Mouse (Mus musculus) spleen, adult 2 months (tissue): ENCODE results near the gene 2310030G06Rik. TPM values are rescaled to one million over a fixed set of nuclear protein-coding genes. Genes with fewer than 3 reads are reported as not detected.

Source experiments
- DNase-seq, 2 experiments: peaks; one replicate each; pipeline versions ENCODE4 v3.0.0 to v3.0.0-alpha.2; 2012 to 2021; ENCODE audit warnings: low spot score in 2 of 2, low read depth in 1 of 2
- H3K27ac ChIP-seq: fragments of 200-500 bp; 2 replicates; pipeline ENCODE4 v1.5.1; 2012; ENCODE audit warnings: low read length, inconsistent platforms; ENCODE audit not compliant: insufficient read depth
- H3K27me3 ChIP-seq: fragments of 200-500 bp; 2 replicates; pipeline ENCODE4 v1.6.1; 2012; ENCODE audit warnings: mild to moderate bottlenecking, moderate library complexity, low read length, inconsistent platforms; ENCODE audit not compliant: control insufficient read depth, insufficient read depth
- H3K36me3 ChIP-seq: fragments of 200-500 bp; 2 replicates; pipeline ENCODE4 v1.6.1; 2012; ENCODE audit warnings: mild to moderate bottlenecking, low read length, inconsistent platforms; ENCODE audit not compliant: control insufficient read depth, insufficient read depth
- H3K4me1 ChIP-seq: fragments of 200-500 bp; 2 replicates; pipeline ENCODE4 v1.6.1; 2011; ENCODE audit warnings: inconsistent platforms; ENCODE audit not compliant: control insufficient read depth, insufficient read depth, insufficient read length
- H3K4me3 ChIP-seq: fragments of 200-500 bp; 2 replicates; pipeline ENCODE4 v1.5.1; 2011; ENCODE audit warnings: mild to moderate bottlenecking, inconsistent platforms; ENCODE audit not compliant: insufficient read depth, insufficient read length; ENCODE audit errors: extremely low read depth
- CTCF ChIP-seq: fragments of 200-500 bp; IDR thresholded peaks from 2 replicates; pipeline ENCODE4 v1.5.1; 2011; ENCODE audit warnings: mild to moderate bottlenecking, inconsistent platforms; ENCODE audit not compliant: insufficient read depth, insufficient read length, insufficient replicate concordance; ENCODE audit errors: extremely low read depth
- POLR2A ChIP-seq: fragments of 200-500 bp; IDR thresholded peaks from 2 replicates; pipeline ENCODE4 v1.6.1; 2011; ENCODE audit warnings: low read depth, low read length, inconsistent platforms
- WGBS: fragments of 180-500 bp; shearing (Covaris S2); methylation state at CpG from one replicate; pipeline ENCODE4 v1.1.7; 2018; 5-methylcytosine and 5-hydroxymethylcytosine counted together
- polyA plus RNA-seq: library from polyadenylated mRNA; depleted of rRNA; stranded (reverse); fragments of >200 nt; gene quantifications from 2 replicates; pipeline ENCODE4 v1.2.3, GENCODE M21; 2012

2310030G06Rik gene
- polyA plus RNA-seq, 1 experiment, result 0.71 TPM

DNA sequence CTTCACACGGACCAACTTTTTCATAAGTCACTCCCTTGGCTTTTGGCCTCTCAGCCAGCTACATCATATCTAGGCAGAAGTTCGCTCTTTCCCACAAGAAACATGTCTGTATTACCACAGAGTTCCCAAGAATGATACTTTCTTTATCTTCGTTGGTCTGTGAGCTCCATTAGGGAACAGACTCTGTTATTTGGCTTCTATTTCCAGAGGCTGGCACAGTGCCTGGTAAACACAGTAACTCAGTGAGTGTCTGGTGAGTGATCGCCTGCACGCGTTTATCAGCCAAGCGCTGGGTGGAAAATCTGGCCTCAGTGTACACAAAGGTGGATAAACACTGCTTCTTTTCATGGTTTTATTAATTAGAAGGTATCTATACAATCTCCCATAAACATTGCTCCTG, 22.9 kb downstream of the 2310030G06Rik start:
- WGBS, result 70% methylated on average over 7 of the region's 7 CpGs
- H3K4me3 ChIP-seq, result no peak overlapping the region
- H3K36me3 ChIP-seq, result no peaks in the 10 kb centered on the region
- peaks cover 8% of the 10 kb centered on the region for H3K4me1 ChIP-seq
- TF ChIP-seq POLR2A (no peak), CTCF (no peak)
- DNase-seq, result no peak
- peaks cover 3% of the 10 kb centered on the region; the same call in 1 of the 2 replicates for H3K27me3 ChIP-seq
- no peak overlapping the region for H3K27ac ChIP-seq

DNA sequence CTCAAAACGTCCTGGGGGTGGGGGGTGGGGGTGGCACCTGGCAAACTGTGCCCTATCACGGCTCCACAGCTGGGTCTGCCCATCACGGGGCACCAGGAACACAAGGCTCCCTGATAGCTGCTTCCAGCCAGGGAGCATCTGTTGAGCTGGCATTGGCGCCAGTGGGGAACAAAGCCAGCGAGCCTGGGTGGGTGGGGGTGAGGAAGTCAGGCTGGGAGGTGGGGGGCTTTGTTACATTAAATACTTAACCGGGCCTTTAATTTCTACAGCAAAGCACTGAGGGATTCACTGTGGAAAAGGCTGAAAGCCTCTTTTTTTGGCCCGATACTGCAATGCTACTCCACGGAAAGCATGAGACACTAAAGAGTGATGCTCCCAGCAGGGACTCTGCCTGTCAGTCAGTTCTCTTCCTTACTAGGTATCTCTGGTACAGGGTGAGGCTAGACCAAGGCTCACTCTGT, 23.9 kb downstream of the 2310030G06Rik start:
- no peaks in the 10 kb centered on the region for H3K27me3 ChIP-seq
- no peak overlapping the region for H3K4me3 ChIP-seq
- H3K36me3 ChIP-seq, result no peaks in the 10 kb centered on the region
- H3K4me1 ChIP-seq, result no peaks in the 10 kb centered on the region
- WGBS, result 63% methylated on average over 8 of the region's 8 CpGs
- TF ChIP-seq POLR2A (no peak), CTCF (no peak)
- DNase-seq, result no peak
- no peak overlapping the region for H3K27ac ChIP-seq

DNA sequence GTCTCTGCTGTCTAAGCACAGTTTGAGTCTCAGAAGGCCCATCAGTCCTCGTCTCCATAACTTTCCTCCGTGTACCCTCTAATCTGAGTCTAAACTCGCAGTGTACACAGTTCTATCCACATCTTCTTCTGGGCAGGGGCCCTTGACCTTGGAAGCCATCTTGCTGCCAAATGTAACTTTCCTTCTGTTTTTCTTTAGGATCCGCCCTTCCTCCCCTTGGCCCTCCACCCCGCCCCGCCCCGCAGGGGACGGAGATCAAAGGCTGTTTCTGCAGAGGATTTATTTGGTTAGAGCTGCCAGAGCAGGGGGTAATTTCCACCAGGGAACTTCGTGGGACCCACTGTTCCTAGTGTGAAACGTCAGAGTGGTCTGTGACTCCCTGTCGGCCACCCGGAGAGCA, 25.3 kb downstream of the 2310030G06Rik start:
- no peaks in the 10 kb centered on the region for H3K36me3 ChIP-seq
- 73% methylated on average over 12 of the region's 12 CpGs for WGBS
- H3K27ac ChIP-seq, result no peak overlapping the region
- H3K4me3 ChIP-seq, result no peak overlapping the region
- no peaks in the 10 kb centered on the region for H3K4me1 ChIP-seq
- no peak for DNase-seq
- TF ChIP-seq POLR2A, result no peak
- TF ChIP-seq CTCF, result no peak
- no peaks in the 10 kb centered on the region for H3K27me3 ChIP-seq

DNA sequence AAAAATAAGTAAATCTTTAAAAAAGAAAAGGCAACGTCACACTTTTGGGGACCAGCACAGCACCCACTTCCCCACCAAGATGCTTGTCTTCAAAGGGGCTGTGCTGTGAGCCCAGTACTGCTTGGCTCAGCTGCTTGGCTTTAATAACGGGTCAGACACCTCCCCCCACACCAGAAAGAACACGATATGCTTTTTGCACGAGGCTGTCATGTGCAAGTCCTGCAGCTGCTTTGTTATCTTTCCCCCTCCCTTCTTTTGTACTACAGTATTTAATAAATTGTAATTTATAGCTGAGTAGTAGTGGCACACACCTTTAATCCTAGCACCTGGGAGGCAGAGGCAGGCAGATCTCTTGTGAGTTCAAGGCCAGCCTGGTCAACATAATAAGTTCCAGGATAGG, 27.5 kb downstream of the 2310030G06Rik start:
- H3K27ac ChIP-seq, result no peak overlapping the region
- H3K36me3 ChIP-seq, result no peaks in the 10 kb centered on the region
- TF ChIP-seq POLR2A, result no peak
- H3K4me3 ChIP-seq, result no peak overlapping the region
- no peak for DNase-seq
- no peaks in the 10 kb centered on the region for H3K27me3 ChIP-seq
- H3K4me1 ChIP-seq, result no peaks in the 10 kb centered on the region
- 80% methylated on average over 4 of the region's 4 CpGs for WGBS

DNA sequence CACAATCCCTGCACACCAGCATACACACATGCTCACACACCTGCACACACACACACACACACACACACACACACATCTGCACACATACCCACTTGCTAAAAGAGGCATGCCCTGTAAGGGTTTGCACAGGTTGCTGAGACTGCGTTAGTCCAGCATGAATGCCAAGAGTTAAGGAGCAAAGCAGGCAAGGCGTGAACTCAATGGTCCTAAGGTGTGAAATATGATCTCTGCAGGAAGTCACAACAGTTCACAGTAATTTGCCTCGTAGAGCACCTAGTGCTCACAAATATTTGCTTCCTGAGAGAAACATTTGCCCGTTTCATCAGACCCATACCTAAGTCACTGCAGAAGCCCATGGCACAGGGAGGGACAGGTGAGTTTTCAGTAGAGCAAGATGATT, 32.1 kb downstream of the 2310030G06Rik start:
- no peaks in the 10 kb centered on the region for H3K36me3 ChIP-seq
- TF ChIP-seq POLR2A, result no peak
- TF ChIP-seq CTCF, result no peak
- H3K4me3 ChIP-seq, result no peak overlapping the region
- 43% methylated on average over 4 of the region's 4 CpGs for WGBS
- no peaks in the 10 kb centered on the region for H3K27me3 ChIP-seq
- H3K4me1 ChIP-seq, result no peaks in the 10 kb centered on the region
- no peak overlapping the region for H3K27ac ChIP-seq
- DNase-seq, result no peak

DNA sequence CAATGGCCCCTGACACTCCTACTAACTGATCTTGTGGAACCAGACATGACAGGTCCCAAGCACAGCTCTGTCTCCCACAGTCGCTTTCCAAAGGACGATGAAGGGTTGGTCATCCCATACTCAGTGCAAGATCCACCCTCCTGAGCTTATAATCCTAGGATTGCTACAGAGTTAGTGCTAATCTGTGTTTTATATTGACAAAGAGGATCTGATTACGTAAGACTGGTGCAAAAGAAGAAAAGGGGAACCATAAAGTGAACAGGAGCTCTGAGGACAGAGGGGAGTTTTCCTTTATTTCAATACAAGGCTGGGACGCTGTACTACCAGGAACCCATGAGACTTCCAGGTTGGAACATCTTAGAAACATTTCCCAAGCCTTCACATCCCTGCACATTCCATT, 35.0 kb downstream of the 2310030G06Rik start:
- H3K27me3 ChIP-seq, result no peaks in the 10 kb centered on the region
- H3K4me3 ChIP-seq, result no peak overlapping the region
- no peak overlapping the region for H3K27ac ChIP-seq
- no peak for TF ChIP-seq POLR2A
- no peak for TF ChIP-seq CTCF
- no peak for DNase-seq
- 58% methylated on average over 4 of the region's 4 CpGs for WGBS
- no peaks in the 10 kb centered on the region for H3K36me3 ChIP-seq
- no peaks in the 10 kb centered on the region for H3K4me1 ChIP-seq

DNA sequence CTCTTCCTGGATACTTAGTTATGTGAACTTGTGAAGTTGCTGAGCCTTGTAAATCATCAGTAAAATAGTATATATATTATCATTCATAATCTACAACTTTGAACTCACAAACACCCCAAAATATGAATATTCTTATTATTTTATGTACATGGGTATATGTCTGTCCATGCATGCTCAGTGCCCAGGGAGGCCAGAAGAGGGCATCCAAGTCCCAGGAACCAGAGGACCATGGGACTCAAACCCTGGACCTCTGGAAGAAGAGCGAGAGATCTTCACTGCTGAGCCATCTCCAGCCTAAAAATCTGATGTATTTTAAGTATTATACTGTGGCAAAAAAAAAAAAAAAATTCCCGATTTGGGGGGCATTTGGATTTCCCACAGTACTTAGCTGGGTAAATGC, 37.2 kb downstream of the 2310030G06Rik start:
- H3K27ac ChIP-seq, result no peak overlapping the region
- H3K4me3 ChIP-seq, result no peak overlapping the region
- WGBS, result 44% methylated on average over 2 of the region's 2 CpGs
- TF ChIP-seq CTCF (no peak), POLR2A (no peak)
- H3K27me3 ChIP-seq, result no peaks in the 10 kb centered on the region
- DNase-seq, result no peak
- no peaks in the 10 kb centered on the region for H3K36me3 ChIP-seq
- no peaks in the 10 kb centered on the region for H3K4me1 ChIP-seq

DNA sequence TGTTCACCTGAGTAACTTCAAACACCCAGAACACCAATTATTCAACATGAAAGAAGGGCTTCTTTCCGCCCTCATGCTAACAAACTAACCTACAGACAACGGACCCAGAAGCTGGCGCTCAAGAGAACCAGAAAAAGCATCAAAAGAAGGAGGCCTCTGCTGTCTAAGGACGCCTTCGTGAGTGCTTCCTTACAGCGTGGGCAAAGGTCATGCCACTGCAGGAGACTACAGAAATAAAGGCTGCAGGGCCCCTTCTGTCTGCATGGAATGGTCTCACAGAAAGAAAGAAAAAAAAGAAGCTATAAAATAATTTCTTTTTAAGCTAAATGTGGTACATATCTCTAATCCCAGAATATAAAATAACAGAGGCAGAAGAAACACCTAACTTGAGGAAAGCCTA, 41.4 kb downstream of the 2310030G06Rik start:
- Histone ChIP-seq H3K36me3 (no peaks in the 10 kb centered on the region), H3K27ac (no peak overlapping the region), H3K4me3 (no peak overlapping the region), H3K27me3 (peaks cover 2% of the 10 kb centered on the region; the same call in 1 of the 2 replicates), H3K4me1 (no peaks in the 10 kb centered on the region)
- TF ChIP-seq CTCF, result no peak
- no peak for TF ChIP-seq POLR2A
- no peak for DNase-seq
- WGBS, result 88% methylated on average over 6 of the region's 6 CpGs
